ENCODE assay signal across 8 mouse cellular contexts in genomic region chr2:104590829-104591117, GRCm38 (mm10). TPM values are rescaled to one million over a fixed set of nuclear protein-coding genes. Genes with fewer than 3 reads are reported as not detected.
A peak's percentile ranks its signal among the peaks of the same experiment; 100 is the strongest.
DNase-seq lines count a peak whose midpoint lies in the region; ATAC-seq and TF ChIP-seq lines count a peak whose summit lies in the region.

No protein-coding gene starts in this region.

- no peaks in the 10 kb centered on the region for H3K9me3 ChIP-seq in lung, embryonic 14.5 days (ENCODE audit: low read depth, low read length)
- no peaks in the 10 kb centered on the region for H3K9me3 ChIP-seq in intestine, postnatal 0 days (ENCODE audit: control insufficient read depth)
- H3K9me3 ChIP-seq in neural tube, embryonic 15.5 days (replicated peaks): no peaks in the 10 kb centered on the region

- TF ChIP-seq CTCF in lung, embryonic 14.5 days (IDR thresholded peaks at IDR 0.05; ENCODE audit: low read depth): no peak
- no peak for TF ChIP-seq CTCF in embryonic fibroblast, embryonic 13.5 days (IDR thresholded peaks at IDR 0.05; ENCODE audit: borderline replicate concordance, insufficient read depth, low read length)
- no peak for TF ChIP-seq CTCF in intestine, postnatal 0 days (IDR thresholded peaks at IDR 0.05; ENCODE audit: low read depth)

- peak overlapping the region; percentile 97 for H3K9ac ChIP-seq in lung, embryonic 14.5 days
- peak overlapping the region; percentile 79 for H3K9ac ChIP-seq in intestine, postnatal 0 days (ENCODE audit: low read depth, low read length)
- H3K9ac ChIP-seq in neural tube, embryonic 15.5 days (replicated peaks): peak overlapping the region; percentile 84

- H3K27me3 ChIP-seq in lung, embryonic 14.5 days (ENCODE audit: insufficient read depth, low read length): no peaks in the 10 kb centered on the region
- H3K27me3 ChIP-seq in intestine, postnatal 0 days (replicated peaks; ENCODE audit: control insufficient read depth, insufficient read depth, low read length): no peaks in the 10 kb centered on the region
- no peaks in the 10 kb centered on the region for H3K27me3 ChIP-seq in neural tube, embryonic 15.5 days (replicated peaks)

- intact Hi-C loops in left cerebral cortex, postnatal 10 days (cut with DNase I): no loop called here
- intact Hi-C loops in left cerebral cortex, postnatal 4 days (cut with DNase I): no loop called here

- peaks cover 3% of the 10 kb centered on the region; the same call in 1 of the 2 replicates for H3K36me3 ChIP-seq in lung, embryonic 14.5 days (ENCODE audit: insufficient read depth)
- no peaks in the 10 kb centered on the region for H3K36me3 ChIP-seq in intestine, postnatal 0 days (ENCODE audit: control insufficient read depth, insufficient read depth)
- no peaks in the 10 kb centered on the region for H3K36me3 ChIP-seq in neural tube, embryonic 15.5 days

- peak overlapping the region; percentile 86 for H3K4me2 ChIP-seq in lung, embryonic 14.5 days
- H3K4me2 ChIP-seq in intestine, postnatal 0 days (replicated peaks; ENCODE audit: low read depth): peak overlapping the region; percentile 62
- peak overlapping the region; percentile 66 for H3K4me2 ChIP-seq in neural tube, embryonic 15.5 days

- H3K4me1 ChIP-seq in lung, embryonic 14.5 days (ENCODE audit: insufficient read depth): peaks cover 6% of the 10 kb centered on the region; the same call in 1 of the 2 replicates
- H3K4me1 ChIP-seq in embryonic fibroblast, embryonic 13.5 days (ENCODE audit: control insufficient read depth, insufficient read depth, low read length): peaks cover 2% of the 10 kb centered on the region
- no peaks in the 10 kb centered on the region for H3K4me1 ChIP-seq in intestine, postnatal 0 days (replicated peaks; ENCODE audit: control insufficient read depth, insufficient read depth, low read length)
- H3K4me1 ChIP-seq in neural tube, embryonic 15.5 days: peaks cover 31% of the 10 kb centered on the region

- peak overlapping the region; percentile 92 for H3K4me3 ChIP-seq in lung, embryonic 14.5 days (ENCODE audit: low read depth, low read length)
- peak overlapping the region; percentile 99 for H3K4me3 ChIP-seq in embryonic fibroblast, embryonic 13.5 days (ENCODE audit: insufficient read depth, low read length)
- peak overlapping the region; percentile 79 for H3K4me3 ChIP-seq in intestine, postnatal 0 days (ENCODE audit: low read depth, low read length)
- H3K4me3 ChIP-seq in neural tube, embryonic 15.5 days (replicated peaks): peak overlapping the region; percentile 94

- WGBS in lung, embryonic 14.5 days: under 1% methylated on average over 19 of the region's 19 CpGs
- WGBS in intestine, postnatal 0 days: 0% methylated on average over 19 of the region's 19 CpGs
- 0% methylated on average over 19 of the region's 19 CpGs for whole genome bisulfite sequencing in neural tube, embryonic 15.5 days

- TF ChIP-seq POLR2A in embryonic fibroblast, embryonic 13.5 days (IDR thresholded peaks at IDR 0.05; ENCODE audit: low read depth, low read length): no peak

- no peak for DNase-seq in lung, embryonic 14.5 days
- no peak for DNase-seq in lung, postnatal 14 days
- no peak for DNase-seq in left cerebral cortex, postnatal 10 days (ENCODE audit: extremely low spot score in 1 of 2, low spot score in 2 of 2)
- DNase-seq in left cerebral cortex, postnatal 4 days: no peak
- DNase-seq in natural killer cell, adult 2 months (ENCODE audit: low spot score in 2 of 2): no peak

- ATAC-seq in lung, embryonic 14.5 days (ENCODE audit: insufficient read depth): no peak
- no peak for ATAC-seq in intestine, postnatal 0 days
- ATAC-seq in neural tube, embryonic 15.5 days (ENCODE audit: low FRiP score): no peak

- peak overlapping the region; percentile 91 for H3K27ac ChIP-seq in lung, embryonic 14.5 days (ENCODE audit: low read depth)
- peak overlapping the region; percentile 74 for H3K27ac ChIP-seq in embryonic fibroblast, embryonic 13.5 days (ENCODE audit: insufficient read depth, low read length)
- peak overlapping the region; percentile 71 for H3K27ac ChIP-seq in intestine, postnatal 0 days (ENCODE audit: low read depth, low read length)
- peak overlapping the region; percentile 92 for H3K27ac ChIP-seq in neural tube, embryonic 15.5 days (replicated peaks)

RNA-seq across cellular contexts. Expression of gene Cstf3, which starts 0.5 kb away (rescaled TPM):
- polyA plus RNA-seq in lung, embryonic 14.5 days (2014; fragmentation: Nextera tagmentation; extraction: Ambion mirVana): 68.8 and 68.9 TPM in 2 replicates
- 46.7 and 51.1 TPM in 2 replicates for polyA plus RNA-seq in embryonic fibroblast, embryonic 13.5 days (2011; ENCODE audit: insufficient read length, low read depth, missing spikeins)
- polyA plus RNA-seq in intestine, postnatal 0 days (2015; fragmentation: Nextera tagmentation; extraction: Ambion mirVana): 20.5 and 26.2 TPM in 2 replicates
- 84.4 and 86.5 TPM in 2 replicates for polyA plus RNA-seq in neural tube, embryonic 15.5 days (2015; fragmentation: Nextera tagmentation; extraction: Ambion mirVana)
- total RNA-seq in left cerebral cortex, postnatal 10 days (2021): 10 to 100 TPM; 38.6 to 43.7 TPM
- 10 to 100 TPM; 51.5 to 60.2 TPM for total RNA-seq in left cerebral cortex, postnatal 4 days (2021)
